8 mouse cellular contexts compared by ENCODE assay signal in the genomic region with DNA sequence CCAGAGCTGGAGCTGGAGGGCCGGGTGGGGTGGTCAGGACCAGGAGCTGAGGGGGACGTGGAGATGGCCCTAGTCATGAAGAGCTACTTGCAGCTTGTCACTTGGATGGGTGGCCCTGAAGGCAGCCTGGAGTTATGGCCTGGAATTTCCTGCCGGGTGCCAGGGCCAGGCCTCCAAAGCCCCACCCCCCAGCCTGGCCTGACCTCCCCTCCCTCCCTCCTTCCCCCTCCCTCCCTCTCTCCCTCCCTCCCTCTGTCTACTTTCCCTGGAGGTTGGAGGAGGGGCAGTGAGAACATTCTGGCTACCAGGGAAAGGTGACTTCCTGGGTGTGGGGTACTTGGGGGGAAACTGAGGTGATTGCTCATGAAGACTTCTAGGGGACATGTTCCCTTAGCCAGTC. TPM values are rescaled to one million over a fixed set of nuclear protein-coding genes. Genes with fewer than 3 reads are reported as not detected.
DNase-seq lines count a peak whose midpoint lies in the region; ATAC-seq lines count a peak whose summit lies in the region.

No protein-coding gene starts in this region.

- H3K9ac ChIP-seq in forebrain, embryonic 14.5 days (ENCODE audit: low read length), result peak overlapping the region; percentile 90
- H3K9ac ChIP-seq in intestine, embryonic 15.5 days, result peak overlapping the region; percentile 93
- H3K9ac ChIP-seq in liver, embryonic 16.5 days (ENCODE audit: low read depth, low read length), result peak overlapping the region; percentile 27; the same call in 1 of the 2 replicates
- no peak overlapping the region for H3K9ac ChIP-seq in stomach, embryonic 15.5 days

- WGBS in forebrain, embryonic 14.5 days, result 7% methylated on average over 3 of the region's 3 CpGs
- 11% methylated on average over 3 of the region's 3 CpGs for WGBS in intestine, embryonic 15.5 days
- WGBS in liver, embryonic 16.5 days (ENCODE audit: insufficient replicate concordance), result 31% methylated on average over 3 of the region's 3 CpGs
- WGBS in stomach, embryonic 15.5 days, result 5% methylated on average over 3 of the region's 3 CpGs

- no peaks in the 10 kb centered on the region for H3K9me3 ChIP-seq in forebrain, embryonic 14.5 days (replicated peaks; ENCODE audit: control insufficient read depth, low read length)
- H3K9me3 ChIP-seq in intestine, embryonic 15.5 days, result no peaks in the 10 kb centered on the region
- no peaks in the 10 kb centered on the region for H3K9me3 ChIP-seq in liver, embryonic 16.5 days (replicated peaks; ENCODE audit: control insufficient read depth, low read length)
- H3K9me3 ChIP-seq in stomach, embryonic 15.5 days, result no peaks in the 10 kb centered on the region

- H3K36me3 ChIP-seq in forebrain, embryonic 14.5 days (ENCODE audit: control insufficient read depth, insufficient read depth, low read length), result no peaks in the 10 kb centered on the region
- 0 out of 2 replicates have a peak, but pooled peaks cover under 1% of the 10 kb centered on the region for H3K36me3 ChIP-seq in intestine, embryonic 15.5 days
- H3K36me3 ChIP-seq in liver, embryonic 16.5 days (ENCODE audit: control insufficient read depth, insufficient read depth), result no peaks in the 10 kb centered on the region
- no peaks in the 10 kb centered on the region; the same call in 1 of the 2 replicates for H3K36me3 ChIP-seq in stomach, embryonic 15.5 days

- H3K27me3 ChIP-seq in forebrain, embryonic 14.5 days (replicated peaks; ENCODE audit: control insufficient read depth, insufficient read depth, low read length), result no peaks in the 10 kb centered on the region
- H3K27me3 ChIP-seq in intestine, embryonic 15.5 days (replicated peaks), result no peaks in the 10 kb centered on the region
- peaks cover 33% of the 10 kb centered on the region for H3K27me3 ChIP-seq in liver, embryonic 16.5 days (ENCODE audit: control insufficient read depth, insufficient read depth, low read depth, low read length)
- H3K27me3 ChIP-seq in stomach, embryonic 15.5 days (replicated peaks), result no peaks in the 10 kb centered on the region

- peak overlapping the region; percentile 99; the same call in 1 of the 2 replicates for H3K4me3 ChIP-seq in forebrain, embryonic 14.5 days (ENCODE audit: low read depth, low read length)
- H3K4me3 ChIP-seq in intestine, embryonic 15.5 days (replicated peaks), result peak overlapping the region; percentile 95
- peak overlapping the region; percentile 72 for H3K4me3 ChIP-seq in liver, embryonic 16.5 days (ENCODE audit: low read depth, low read length)
- peak overlapping the region; percentile 96 for H3K4me3 ChIP-seq in stomach, embryonic 15.5 days (replicated peaks)

- H3K27ac ChIP-seq in forebrain, embryonic 14.5 days (ENCODE audit: low read depth, low read length), result 0 out of 2 replicates have a peak overlapping the region, but pooled peaks have one; percentile 74
- peak overlapping the region; percentile 98 for H3K27ac ChIP-seq in intestine, embryonic 15.5 days
- H3K27ac ChIP-seq in liver, embryonic 16.5 days (ENCODE audit: low read length), result peak overlapping the region; percentile 78
- H3K27ac ChIP-seq in stomach, embryonic 15.5 days, result peak overlapping the region; percentile 97

- ATAC-seq in forebrain, embryonic 14.5 days, result no peak
- ATAC-seq in intestine, embryonic 15.5 days, result no peak
- no peak for ATAC-seq in liver, embryonic 16.5 days (ENCODE audit: low read depth)
- no peak for ATAC-seq in stomach, embryonic 15.5 days (ENCODE audit: insufficient read depth, low FRiP score, low read depth)

- peak overlapping the region; percentile 95 for H3K4me2 ChIP-seq in forebrain, embryonic 14.5 days (ENCODE audit: low read length)
- H3K4me2 ChIP-seq in intestine, embryonic 15.5 days (replicated peaks), result peak overlapping the region; percentile 86
- peak overlapping the region; percentile 57 for H3K4me2 ChIP-seq in liver, embryonic 16.5 days (ENCODE audit: low read depth, low read length)
- peak overlapping the region; percentile 69 for H3K4me2 ChIP-seq in stomach, embryonic 15.5 days

- DNase-seq in 3134 (ENCODE audit: extremely low read depth, insufficient read length, low spot score), result peak; percentile 72
- peak; percentile 76 for DNase-seq in Muller cell, postnatal 12 days (ENCODE audit: inconsistent ontology term)
- DNase-seq in forebrain, embryonic 14.5 days (ENCODE audit: low spot score), result no peak
- no peak for DNase-seq in ovary, postnatal 10 days (ENCODE audit: low spot score)
- no peak for DNase-seq in right cerebral cortex, postnatal 36 days (ENCODE audit: low spot score in 2 of 2)

- peaks cover 76% of the 10 kb centered on the region for H3K4me1 ChIP-seq in forebrain, embryonic 14.5 days (ENCODE audit: control insufficient read depth, insufficient read depth, low read length)
- peaks cover 80% of the 10 kb centered on the region for H3K4me1 ChIP-seq in intestine, embryonic 15.5 days (replicated peaks)
- peaks cover 15% of the 10 kb centered on the region for H3K4me1 ChIP-seq in liver, embryonic 16.5 days (ENCODE audit: control insufficient read depth, low read depth, low read length)
- H3K4me1 ChIP-seq in stomach, embryonic 15.5 days, result peaks cover 83% of the 10 kb centered on the region

RNA-seq across cellular contexts. Expression of a gene that starts 3.7 kb away (rescaled TPM):
- polyA plus RNA-seq in forebrain, embryonic 14.5 days (2014; fragmentation: Nextera tagmentation; extraction: Ambion mirVana), result 9.9 and 13.4 TPM in 2 replicates
- polyA plus RNA-seq in intestine, embryonic 15.5 days (2015; fragmentation: Nextera tagmentation; extraction: Ambion mirVana), result 7.5 and 7.8 TPM in 2 replicates
- polyA plus RNA-seq in liver, embryonic 16.5 days (2015; fragmentation: Nextera tagmentation; extraction: Ambion mirVana), result 2.2 TPM in 2 replicates
- polyA plus RNA-seq in stomach, embryonic 15.5 days (2015; fragmentation: Nextera tagmentation; extraction: Ambion mirVana), result 12.0 and 12.1 TPM in 2 replicates

RNA-seq across cellular contexts. Expression of a gene that starts 31.6 kb away (rescaled TPM):
- polyA plus RNA-seq in forebrain, embryonic 14.5 days (2014; fragmentation: Nextera tagmentation; extraction: Ambion mirVana), result not detected in 2 replicates
- polyA plus RNA-seq in intestine, embryonic 15.5 days (2015; fragmentation: Nextera tagmentation; extraction: Ambion mirVana), result 1.2 TPM in 2 replicates
- polyA plus RNA-seq in liver, embryonic 16.5 days (2015; fragmentation: Nextera tagmentation; extraction: Ambion mirVana), result not detected in 2 replicates
- polyA plus RNA-seq in stomach, embryonic 15.5 days (2015; fragmentation: Nextera tagmentation; extraction: Ambion mirVana), result 18.2 and 26.2 TPM in 2 replicates

RNA-seq across cellular contexts. Expression of a gene that starts 45.4 kb away (rescaled TPM):
- polyA plus RNA-seq in forebrain, embryonic 14.5 days (2014; fragmentation: Nextera tagmentation; extraction: Ambion mirVana), result not detected in 2 replicates
- polyA plus RNA-seq in intestine, embryonic 15.5 days (2015; fragmentation: Nextera tagmentation; extraction: Ambion mirVana), result not detected in 2 replicates
- polyA plus RNA-seq in liver, embryonic 16.5 days (2015; fragmentation: Nextera tagmentation; extraction: Ambion mirVana), result not detected in 2 replicates
- polyA plus RNA-seq in stomach, embryonic 15.5 days (2015; fragmentation: Nextera tagmentation; extraction: Ambion mirVana), result not detected in 2 replicates

Comparison
In these comparisons a context has a peak if more than half of its experiments do, and no peak if none do; other contexts are left out.
1. DNase-seq: peak in 3134 (single experiment) and Muller cell, postnatal 12 days (single experiment); none in forebrain, embryonic 14.5 days (single experiment), ovary, postnatal 10 days (single experiment) and right cerebral cortex, postnatal 36 days (0 of 2).
2. Peak in every context shown above with its lines, with median percentiles within 50 percentile points of each other: H3K27ac ChIP-seq, H3K4me2 ChIP-seq and H3K4me3 ChIP-seq.